18 mouse cellular contexts compared by ENCODE assay signal in genomic region chr2:27146840-27147239, GRCm38 (mm10). TPM values are rescaled to one million over a fixed set of nuclear protein-coding genes. Genes with fewer than 3 reads are reported as not detected.
"Had no signal": no experiment of that assay in that cellular context is flagged by ENCODE, and none has a peak within 500 bp of the region (broad histone marks: within the 10 kb centered on the region; RNA-seq: fewer than 3 reads in every experiment).

No protein-coding gene starts in this region.

- H3K9me3 ChIP-seq: neural tube, embryonic 13.5 days; neural tube, embryonic 15.5 days; stomach, embryonic 15.5 days had no signal

- H3K4me3 ChIP-seq: neural tube, embryonic 13.5 days; neural tube, embryonic 15.5 days; stomach, embryonic 15.5 days had no signal

- H3K36me3 ChIP-seq: neural tube, embryonic 13.5 days; neural tube, embryonic 15.5 days; stomach, embryonic 15.5 days had no signal

- H3K27ac ChIP-seq: neural tube, embryonic 13.5 days; neural tube, embryonic 15.5 days; stomach, embryonic 15.5 days; stomach, postnatal 0 days had no signal

- H3K9ac ChIP-seq: neural tube, embryonic 13.5 days; neural tube, embryonic 15.5 days; stomach, embryonic 15.5 days had no signal

- DNase-seq: retina, postnatal 1 day; right cerebral cortex, adult 18-20 months; right cerebral cortex, postnatal 14 days; right cerebral cortex, postnatal 25 days; right cerebral cortex, postnatal 4 days; spleen, adult 18-20 months; thymus, adult 18-20 months; thymus, adult 2 months; thymus, postnatal 14 days; thymus, postnatal 25 days; thymus, postnatal 36 days; thymus, postnatal 4 days had no signal

- H3K4me2 ChIP-seq: neural tube, embryonic 13.5 days; neural tube, embryonic 15.5 days; stomach, embryonic 15.5 days had no signal

RNA-seq across cellular contexts. Expression of gene Fam163b, which starts 4.5 kb away (rescaled TPM):
- polyA plus RNA-seq: spleen, adult 2 months; stomach, embryonic 14.5 days had no signal

RNA-seq across cellular contexts. Expression of gene Dbh, which starts 18.2 kb away (rescaled TPM):
- polyA plus RNA-seq: spleen, adult 2 months had no signal
